Mouse (Mus musculus): ENCODE data around the gene Stambpl1. TPM values are rescaled to one million over a fixed set of nuclear protein-coding genes. Genes with fewer than 3 reads are reported as not detected.
A peak's percentile ranks its signal among the peaks of the same experiment; 100 is the strongest.

Gene Stambpl1
- total RNA-seq (2021): 10 to 100 TPM; 20.4 to 20.8 TPM

GRCm38 (mm10) chr19:34192008-34192963 is at the start of gene Stambpl1:
TSS of gene Stambpl1 (plus strand) at chr19:34192229.
- peak; percentile 65 to 73 for DNase-seq

- DNase-seq: no peak
Measured at GRCm38 (mm10) chr19:34148421-34148820, 43.6 kb upstream of the Stambpl1 start.

- DNase-seq: peak in 1 of 2 experiments; percentile 3
Measured at GRCm38 (mm10) chr19:34151909-34152308, 40.1 kb upstream of the Stambpl1 start.

GRCm38 (mm10) chr19:34153263-34154144 is 38.5 kb upstream of the Stambpl1 start:
- DNase-seq: no peak

GRCm38 (mm10) chr19:34162693-34163092 is 29.3 kb upstream of the Stambpl1 start:
- no peak for DNase-seq

GRCm38 (mm10) chr19:34165891-34166290 is 26.1 kb upstream of the Stambpl1 start, which contains the start of gene Ankrd22:
TSS of gene Ankrd22 (minus strand) at chr19:34166053.
- DNase-seq: no peak

- no peak for DNase-seq
Measured at GRCm38 (mm10) chr19:34166386-34166785, 25.6 kb upstream of the Stambpl1 start.

GRCm38 (mm10) chr19:34167896-34168661 is 23.9 kb upstream of the Stambpl1 start:
- no peak for DNase-seq

- DNase-seq: no peak
Measured at GRCm38 (mm10) chr19:34169121-34169520, 22.9 kb upstream of the Stambpl1 start.

GRCm38 (mm10) chr19:34171167-34171566 is 20.9 kb upstream of the Stambpl1 start:
- no peak for DNase-seq

GRCm38 (mm10) chr19:34174004-34174403 is 18.0 kb upstream of the Stambpl1 start:
- DNase-seq: no peak

GRCm38 (mm10) chr19:34179136-34179535 is 12.9 kb upstream of the Stambpl1 start:
- DNase-seq: no peak

- DNase-seq: no peak
Measured at GRCm38 (mm10) chr19:34180316-34180715, 11.7 kb upstream of the Stambpl1 start.

GRCm38 (mm10) chr19:34181234-34181633 is 10.8 kb upstream of the Stambpl1 start:
- no peak for DNase-seq

GRCm38 (mm10) chr19:34182490-34182889 is 9.5 kb upstream of the Stambpl1 start:
- DNase-seq: no peak

- no peak for DNase-seq
Measured at GRCm38 (mm10) chr19:34186845-34187244, 5.2 kb upstream of the Stambpl1 start.

- no peak for DNase-seq
Measured at GRCm38 (mm10) chr19:34191645-34192007, 403 bp upstream of the Stambpl1 start.

GRCm38 (mm10) chr19:34193149-34193548 is 1.1 kb downstream of the Stambpl1 start:
- no peak for DNase-seq

GRCm38 (mm10) chr19:34193683-34194082 is 1.7 kb downstream of the Stambpl1 start:
- DNase-seq: no peak

GRCm38 (mm10) chr19:34194132-34194745 is 2.2 kb downstream of the Stambpl1 start:
- DNase-seq: no peak

- DNase-seq: no peak
Measured at GRCm38 (mm10) chr19:34195031-34195430, 3.0 kb downstream of the Stambpl1 start.

- DNase-seq: no peak
Measured at GRCm38 (mm10) chr19:34198066-34198465, 6.0 kb downstream of the Stambpl1 start.

Measured in layer of hippocampus, postnatal 36 days (tissue).